Mouse (Mus musculus): ENCODE results near the gene Slc4a11.
"Not testable (repeated sequence)": the region's sequence is repeated elsewhere in the genome, so short reads cannot be mapped to it uniquely, and the experiment has no call there.

The Slc4a11 gene

GRCm38 (mm10) chr2:130677211-130677610, 20.1 kb downstream of the Slc4a11 start:
- no peak for DNase-seq

- DNase-seq = peak; percentile 84
Observed at GRCm38 (mm10) chr2:130667559-130667958, 29.8 kb downstream of the Slc4a11 start, which contains the start of gene Itpa. Gene Itpa (plus strand): TSS chr2:130667610.

GRCm38 (mm10) chr2:130664102-130664701, 33.1 kb downstream of the Slc4a11 start, which contains the start of gene Ddrgk1:
Gene Ddrgk1 (minus strand): TSS chr2:130664659.
- peak; percentile 93 for DNase-seq

DNA sequence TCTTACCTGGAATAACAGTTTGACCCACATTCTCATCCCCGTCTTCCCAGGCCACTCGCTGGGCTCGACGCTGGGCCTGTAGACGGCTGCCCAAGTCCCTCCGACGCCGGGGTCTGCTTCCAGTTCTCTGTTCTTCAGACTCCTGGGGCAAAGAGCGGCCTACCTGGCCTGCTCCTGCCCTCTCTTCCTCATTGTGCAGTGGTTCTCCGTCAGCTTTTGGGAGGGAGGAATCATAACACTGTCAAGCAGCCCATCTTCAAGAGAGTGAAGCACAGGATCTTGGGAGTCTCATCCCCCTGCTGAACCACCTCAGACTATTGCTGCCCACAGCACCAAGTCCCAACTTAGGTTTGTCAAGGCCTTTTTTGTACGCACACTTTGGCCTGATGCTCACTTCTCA, 34.0 kb downstream of the Slc4a11 start:
- no peak for DNase-seq

DNA sequence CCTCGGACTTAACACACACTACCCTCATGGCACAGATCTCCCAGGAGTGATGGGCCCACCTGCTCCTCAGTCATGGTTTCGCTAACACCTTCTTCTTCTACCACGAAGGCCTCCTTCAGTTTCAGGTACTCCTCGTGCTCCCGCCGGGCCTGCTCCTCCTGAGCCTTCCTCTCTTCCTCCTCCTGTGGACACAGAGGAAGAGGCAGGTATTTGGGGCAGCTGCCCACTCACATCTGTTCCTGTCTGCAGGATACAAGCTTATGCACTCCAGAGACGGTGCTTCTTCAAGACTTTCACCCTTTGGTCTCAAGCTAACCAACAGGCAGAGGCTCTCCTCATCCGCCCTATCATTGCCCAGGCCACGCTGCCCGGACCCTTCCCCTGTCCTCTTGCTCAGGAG, 38.8 kb downstream of the Slc4a11 start:
- no peak for DNase-seq

- no peak for DNase-seq
Observed at GRCm38 (mm10) chr2:130657541-130657940, 39.8 kb downstream of the Slc4a11 start.

- no peak for DNase-seq
Observed at GRCm38 (mm10) chr2:130656536-130656935, 40.8 kb downstream of the Slc4a11 start.

- DNase-seq = no peak
Observed at GRCm38 (mm10) chr2:130655660-130656339, 41.5 kb downstream of the Slc4a11 start.

DNA sequence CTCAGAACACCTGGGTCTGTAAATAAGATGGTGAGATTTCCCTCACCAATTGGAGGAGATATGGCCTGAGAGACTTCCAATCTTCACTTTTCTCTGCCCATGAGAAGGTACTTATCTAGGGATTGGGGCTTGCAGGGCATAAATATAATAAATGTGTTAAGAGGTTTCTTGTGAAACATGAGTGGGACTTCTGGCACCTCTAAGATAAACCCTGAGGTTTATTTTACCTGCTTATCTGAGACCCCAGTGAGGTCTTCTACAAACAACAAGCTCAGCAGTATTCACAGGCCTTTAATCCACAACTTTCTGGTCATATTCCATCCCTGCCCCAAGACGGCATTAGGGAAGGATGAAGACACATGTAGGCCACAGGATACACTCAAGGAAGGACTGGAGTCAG, 43.6 kb downstream of the Slc4a11 start:
- no peak for DNase-seq

DNA sequence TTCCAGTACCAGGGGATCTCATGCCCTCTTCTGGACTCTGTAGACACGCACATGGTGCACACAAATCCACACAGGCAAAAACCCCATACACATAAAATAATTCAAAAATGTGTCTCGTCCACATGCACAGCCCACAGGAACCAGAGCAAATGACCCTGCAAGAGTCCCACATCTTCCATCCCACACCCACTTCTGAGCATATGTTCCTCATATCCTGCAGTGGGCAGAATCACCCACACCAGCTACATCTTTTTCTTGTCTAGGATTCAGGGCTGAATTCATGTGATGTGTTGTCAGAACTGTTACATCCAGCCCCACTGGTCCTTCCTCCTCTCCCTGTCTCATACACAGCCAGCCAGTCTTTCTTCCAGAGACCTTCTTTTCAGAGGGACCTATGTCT, 44.0 kb downstream of the Slc4a11 start:
- DNase-seq = no peak

DNA sequence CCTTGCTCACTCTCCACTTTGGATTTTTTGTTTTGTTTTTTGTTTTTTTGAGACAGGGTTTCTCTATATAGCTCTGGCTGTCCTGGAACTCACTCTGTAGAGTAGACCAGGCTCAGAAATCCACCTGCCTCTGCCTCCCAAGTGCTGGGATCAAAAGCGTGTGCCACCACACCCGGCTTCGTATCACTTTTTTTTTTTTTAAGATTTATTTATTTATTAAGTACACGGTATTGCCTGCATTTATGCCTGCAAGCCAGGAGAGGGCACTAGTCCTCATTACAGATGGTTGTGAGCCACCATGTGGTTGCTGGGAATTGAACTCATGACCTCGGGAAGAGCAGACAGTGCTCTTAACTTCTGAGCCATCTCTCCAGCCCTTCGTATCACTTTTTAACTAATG, 48.3 kb downstream of the Slc4a11 start:
- DNase-seq = not testable (repeated sequence)

- DNase-seq = no peak
Observed at GRCm38 (mm10) chr2:130645198-130645597, 52.1 kb downstream of the Slc4a11 start.

DNA sequence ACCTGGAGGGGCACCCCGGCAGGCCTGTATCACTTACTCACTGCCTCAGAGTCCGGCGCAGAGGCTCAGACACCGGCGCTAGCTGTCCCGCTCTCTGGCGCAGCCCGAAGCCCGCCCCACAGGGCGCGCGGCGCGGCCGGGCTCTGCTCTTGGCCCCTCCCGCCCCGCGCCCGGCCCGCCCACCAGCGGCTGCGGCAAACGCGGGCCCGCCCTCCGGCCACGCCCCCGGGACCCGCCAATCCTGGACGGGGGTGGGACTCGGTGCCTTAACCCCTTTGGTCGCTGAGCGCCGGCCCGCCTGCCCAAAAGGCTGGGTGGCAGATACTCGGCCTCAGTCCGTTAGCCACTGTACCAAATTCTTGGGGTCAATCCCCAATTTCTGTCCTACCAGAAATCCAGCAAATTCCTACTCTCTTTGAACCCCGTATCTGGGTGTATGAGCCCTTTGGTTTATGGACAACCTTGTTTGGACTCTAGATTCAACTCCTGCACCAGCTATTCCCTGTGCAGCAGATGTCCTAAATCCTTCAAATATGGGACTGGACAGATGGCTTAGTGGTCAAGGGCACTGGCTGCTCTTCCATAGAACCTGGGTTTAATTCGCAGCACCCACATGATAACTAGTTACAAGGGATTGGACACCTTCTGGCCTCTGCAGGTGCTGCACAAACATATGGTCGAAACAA, 54.5 kb downstream of the Slc4a11 start, which contains the start of gene Lzts3:
Lzts3 (minus strand) TSS at position 120 of the 686 bp plus-strand sequence.
- DNase-seq = peak; percentile 94

- DNase-seq = peak; percentile 51
Observed at GRCm38 (mm10) chr2:130642197-130642660, 55.1 kb downstream of the Slc4a11 start.

GRCm38 (mm10) chr2:130641351-130642025, 55.8 kb downstream of the Slc4a11 start:
- DNase-seq = no peak

- DNase-seq = no peak
Observed at GRCm38 (mm10) chr2:130639276-130639675, 58.0 kb downstream of the Slc4a11 start.

DNA sequence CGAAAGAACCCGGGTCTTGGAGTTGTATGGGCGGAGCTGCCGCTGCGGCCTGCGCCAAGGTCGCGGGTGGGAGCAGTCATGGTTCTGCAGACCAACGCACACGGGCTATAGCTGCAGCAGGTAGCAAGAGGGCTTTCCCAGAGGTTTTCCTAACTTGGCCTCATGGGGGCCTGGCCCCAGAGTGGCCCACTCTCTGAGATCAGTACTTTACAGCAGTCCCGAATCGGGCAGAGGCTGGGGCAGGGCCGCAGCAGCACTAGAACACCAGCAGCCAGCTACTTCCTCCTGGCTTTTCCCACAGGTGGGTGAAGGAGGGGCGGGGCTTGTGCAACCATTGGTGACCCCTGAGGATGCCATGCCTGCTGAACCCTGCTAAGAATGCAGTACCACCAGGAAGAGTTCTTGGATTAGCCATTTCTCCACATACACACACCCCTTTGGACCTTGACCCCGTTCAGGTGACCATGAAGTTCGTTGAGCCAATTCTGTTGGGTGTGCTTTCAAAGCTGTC, 59.2 kb downstream of the Slc4a11 start:
- no peak for DNase-seq

- DNase-seq = no peak
Observed at GRCm38 (mm10) chr2:130635847-130636246, 61.5 kb downstream of the Slc4a11 start.

DNA sequence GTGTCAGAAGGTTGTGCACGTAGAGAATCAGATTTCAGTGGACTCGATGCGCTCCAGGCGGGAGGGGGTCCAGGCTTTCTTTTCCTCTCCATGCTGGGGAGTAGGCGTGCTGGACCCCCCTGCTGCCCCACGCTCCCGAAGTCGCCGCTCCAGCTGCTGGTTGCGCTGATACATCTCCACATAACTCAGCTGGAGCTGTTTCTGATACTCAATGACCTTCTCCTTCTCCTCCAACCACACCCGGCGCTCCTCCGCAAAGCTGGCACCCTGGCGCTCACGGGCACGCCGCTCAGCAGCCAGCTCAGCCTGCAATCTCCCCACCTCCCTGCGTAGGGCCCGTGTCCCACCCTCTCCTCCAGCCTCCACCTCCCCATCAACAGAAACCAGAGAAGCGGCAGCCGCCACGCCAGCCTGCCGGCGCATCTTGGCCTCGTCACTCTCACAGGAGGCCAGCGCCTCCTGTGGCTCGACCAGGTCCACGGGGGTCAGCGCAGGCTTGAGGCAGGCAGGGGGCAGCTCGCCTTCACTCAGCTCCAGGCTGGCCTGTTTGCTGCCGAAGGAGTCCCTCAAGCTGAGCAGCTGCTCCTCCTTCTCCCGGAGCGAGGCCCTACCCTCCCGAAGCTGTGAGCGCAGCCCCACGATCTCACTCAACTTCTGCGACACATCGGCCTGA, 62.4 kb downstream of the Slc4a11 start:
- no peak for DNase-seq
